Mouse (Mus musculus) midbrain, embryonic 13.5 days (tissue): ENCODE results near the gene S100pbp. TPM values are rescaled to one million over a fixed set of nuclear protein-coding genes. Genes with fewer than 3 reads are reported as not detected.
A peak's percentile ranks its signal among the peaks of the same experiment; 100 is the strongest.
"Not testable (repeated sequence)": the region's sequence is repeated elsewhere in the genome, so short reads cannot be mapped to it uniquely, and the experiment has no call there.

Source experiments
- ATAC-seq: fragments of 200-750 bp; cut with Nextera tagmentation; 2 replicates; pipeline ENCODE4 v1.8.0; 2017; ENCODE audit warnings: mild to moderate bottlenecking, moderate TSS enrichment, moderate library complexity
- H3K27ac ChIP-seq: fragments of 300-500 bp; sonication (generic); 2 replicates; pipeline ENCODE4 v1.5.1; 2015; ENCODE audit warnings: inconsistent platforms, mild to moderate bottlenecking, moderate library complexity
- H3K27me3 ChIP-seq: fragments of 300-500 bp; sonication (generic); 2 replicates; pipeline ENCODE4 v1.6.1; 2015; ENCODE audit warnings: mild to moderate bottlenecking, inconsistent platforms
- H3K36me3 ChIP-seq: fragments of 300-500 bp; sonication (generic); 2 replicates; pipeline ENCODE4 v1.6.1; 2015; ENCODE audit warnings: mild to moderate bottlenecking, inconsistent platforms
- H3K4me1 ChIP-seq: fragments of 300-500 bp; sonication (generic); replicated peaks from 2 replicates; pipeline ENCODE4 v1.6.1; 2015; ENCODE audit warnings: inconsistent platforms
- H3K4me2 ChIP-seq: fragments of 300-500 bp; sonication (generic); replicated peaks from 2 replicates; pipeline ENCODE4 v1.6.1; 2015; ENCODE audit warnings: moderate library complexity, mild to moderate bottlenecking, inconsistent platforms
- H3K4me3 ChIP-seq: fragments of 300-500 bp; sonication (generic); replicated peaks from 2 replicates; pipeline ENCODE4 v1.5.1; 2015; ENCODE audit warnings: mild to moderate bottlenecking, inconsistent platforms
- H3K9ac ChIP-seq: fragments of 300-500 bp; sonication (generic); replicated peaks from 2 replicates; pipeline ENCODE4 v1.6.1; 2015; ENCODE audit warnings: mild to moderate bottlenecking, inconsistent platforms
- H3K9me3 ChIP-seq: fragments of 300-500 bp; sonication (generic); 2 replicates; pipeline ENCODE4 v1.6.1; 2016; ENCODE audit warnings: mild to moderate bottlenecking, inconsistent platforms
- WGBS: fragments of 180-500 bp; shearing (Covaris S2); methylation state at CpG from one replicate; pipeline ENCODE4 v1.1.7; 2015; 5-methylcytosine and 5-hydroxymethylcytosine counted together
- polyA plus RNA-seq: library from polyadenylated mRNA; unstranded; fragments of >200 nt; fragmentation: Nextera tagmentation; extraction: Ambion mirVana; gene quantifications from 2 replicates; pipeline ENCODE4 v1.2.1, GENCODE M21; 2015

The S100pbp gene
- polyA plus RNA-seq, 1 experiment from 2014 or later, result 19.9 TPM

DNA sequence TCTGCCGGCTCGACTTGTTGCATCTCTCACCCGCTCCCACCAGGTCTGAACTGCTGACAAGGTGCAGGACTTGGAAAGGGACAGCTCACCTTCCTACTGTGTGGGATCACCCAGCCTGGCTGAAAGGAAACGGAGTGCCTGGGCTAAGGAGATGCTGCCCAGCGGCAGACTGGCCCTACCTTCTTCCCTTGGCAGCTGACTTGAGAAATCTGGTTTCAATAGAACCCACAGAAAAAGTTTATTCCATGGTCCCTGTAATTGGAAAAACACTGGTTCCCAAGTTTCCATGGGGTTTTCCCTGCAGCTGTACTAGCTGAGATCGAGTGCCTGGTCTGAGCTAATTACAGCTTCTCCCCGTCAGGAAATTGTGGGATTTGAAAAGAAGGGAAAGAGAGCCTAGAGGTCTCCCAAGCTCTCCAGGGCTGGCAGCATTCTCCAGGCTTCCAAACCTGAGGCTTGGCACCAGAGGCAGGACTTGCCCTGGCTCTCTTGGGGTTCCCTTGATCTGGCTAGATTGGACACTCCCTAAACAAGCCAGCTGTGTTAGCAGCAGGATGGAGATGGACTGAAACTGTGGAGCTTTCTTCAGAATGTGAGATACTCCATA lies 29.1 kb upstream of the S100pbp start:
- Histone ChIP-seq H3K9me3 (no peaks in the 10 kb centered on the region), H3K27ac (no peak overlapping the region), H3K36me3 (peaks cover 93% of the 10 kb centered on the region), H3K9ac (no peak overlapping the region), H3K27me3 (no peaks in the 10 kb centered on the region), H3K4me3 (no peak overlapping the region), H3K4me2 (no peak overlapping the region), H3K4me1 (peaks cover 13% of the 10 kb centered on the region)
- no peak for ATAC-seq
- WGBS, result 83% methylated on average over 7 of the region's 7 CpGs

GRCm38 (mm10) chr4:129212486-129212885 lies 23.0 kb upstream of the S100pbp start:
- not testable (repeated sequence) for H3K27me3 ChIP-seq, H3K4me1 ChIP-seq, H3K9ac ChIP-seq, ATAC-seq, H3K4me2 ChIP-seq, H3K9me3 ChIP-seq, H3K4me3 ChIP-seq, H3K27ac ChIP-seq
- H3K36me3 ChIP-seq, result peaks cover 92% of the 10 kb centered on the region
- WGBS, result 69% methylated on average over 3 of the region's 3 CpGs

DNA sequence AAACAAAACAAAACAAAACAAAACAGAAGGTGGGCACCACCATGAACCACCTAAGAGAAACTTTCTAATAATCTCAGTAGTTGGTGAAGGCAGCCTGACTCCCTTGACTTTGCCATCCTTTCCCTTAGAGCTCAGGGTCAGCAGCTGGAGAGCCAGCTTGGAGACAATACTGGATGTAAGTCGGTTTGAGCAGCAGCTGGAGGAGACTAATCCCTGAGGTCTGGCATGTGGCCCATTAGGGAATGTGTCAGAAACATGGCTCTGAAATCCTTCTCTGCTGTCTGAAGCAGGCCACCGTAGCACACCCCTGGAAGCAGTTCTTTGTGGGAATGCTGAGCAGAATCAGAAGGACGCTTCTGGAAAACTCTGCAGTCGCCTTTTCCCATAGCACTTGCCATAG lies 21.9 kb upstream of the S100pbp start:
- Histone ChIP-seq H3K27ac (no peak overlapping the region), H3K9ac (no peak overlapping the region), H3K27me3 (no peaks in the 10 kb centered on the region), H3K4me1 (no peaks in the 10 kb centered on the region), H3K9me3 (no peaks in the 10 kb centered on the region), H3K4me2 (no peak overlapping the region), H3K36me3 (peaks cover 92% of the 10 kb centered on the region), H3K4me3 (no peak overlapping the region)
- no peak for ATAC-seq
- 83% methylated on average over 4 of the region's 4 CpGs for WGBS

GRCm38 (mm10) chr4:129209504-129209903 lies 20.0 kb upstream of the S100pbp start:
- H3K9me3 ChIP-seq, result no peaks in the 10 kb centered on the region
- no peak overlapping the region for H3K4me2 ChIP-seq
- H3K4me3 ChIP-seq, result no peak overlapping the region
- H3K27me3 ChIP-seq, result no peaks in the 10 kb centered on the region
- H3K36me3 ChIP-seq, result peaks cover 92% of the 10 kb centered on the region
- no peak overlapping the region for H3K9ac ChIP-seq
- no peak for ATAC-seq
- H3K27ac ChIP-seq, result no peak overlapping the region
- WGBS, result 61% methylated on average over 7 of the region's 7 CpGs
- H3K4me1 ChIP-seq, result no peaks in the 10 kb centered on the region

- no peak overlapping the region for H3K4me2 ChIP-seq
- peaks cover 93% of the 10 kb centered on the region for H3K36me3 ChIP-seq
- H3K27me3 ChIP-seq, result no peaks in the 10 kb centered on the region
- H3K27ac ChIP-seq, result no peak overlapping the region
- H3K4me1 ChIP-seq, result no peaks in the 10 kb centered on the region
- H3K9me3 ChIP-seq, result no peaks in the 10 kb centered on the region
- no peak overlapping the region for H3K4me3 ChIP-seq
- ATAC-seq, result no peak
- H3K9ac ChIP-seq, result no peak overlapping the region
- 95% methylated on average over 8 of the region's 8 CpGs for WGBS
Observed at GRCm38 (mm10) chr4:129206792-129207191, 17.3 kb upstream of the S100pbp start.

DNA sequence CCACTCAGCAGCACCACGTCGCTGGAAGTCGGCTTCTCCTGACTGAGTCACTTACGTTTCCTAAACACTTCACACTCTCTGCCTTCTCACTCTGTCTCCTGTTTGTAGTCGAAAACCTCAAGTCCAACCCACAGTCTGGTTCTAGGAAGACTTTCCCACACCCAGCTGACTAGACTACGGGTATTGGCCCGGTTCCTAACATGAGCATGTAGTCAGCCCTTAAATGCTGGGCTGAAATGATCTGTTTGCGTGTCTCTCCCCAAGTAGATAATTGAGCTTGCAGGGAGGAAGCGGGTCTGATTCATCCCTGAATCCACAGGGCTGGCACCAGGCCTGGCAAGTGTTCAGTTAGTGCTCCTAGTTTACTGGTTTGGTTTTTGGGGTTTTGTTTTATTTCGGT lies 15.1 kb upstream of the S100pbp start:
- no peak for ATAC-seq
- Histone ChIP-seq H3K9ac (no peak overlapping the region), H3K4me1 (no peaks in the 10 kb centered on the region), H3K27ac (no peak overlapping the region), H3K9me3 (no peaks in the 10 kb centered on the region), H3K27me3 (no peaks in the 10 kb centered on the region), H3K4me3 (no peak overlapping the region), H3K4me2 (no peak overlapping the region), H3K36me3 (peaks cover 93% of the 10 kb centered on the region)
- WGBS, result 96% methylated on average over 10 of the region's 10 CpGs

- no peak overlapping the region for H3K9ac ChIP-seq
- WGBS, result 99% methylated on average over 6 of the region's 6 CpGs
- H3K27me3 ChIP-seq, result no peaks in the 10 kb centered on the region
- ATAC-seq, result no peak
- no peaks in the 10 kb centered on the region for H3K9me3 ChIP-seq
- H3K4me1 ChIP-seq, result no peaks in the 10 kb centered on the region
- H3K4me2 ChIP-seq, result no peak overlapping the region
- no peak overlapping the region for H3K4me3 ChIP-seq
- H3K36me3 ChIP-seq, result peaks cover 75% of the 10 kb centered on the region
- no peak overlapping the region for H3K27ac ChIP-seq
Observed at GRCm38 (mm10) chr4:129197514-129197913, 8.0 kb upstream of the S100pbp start.

DNA sequence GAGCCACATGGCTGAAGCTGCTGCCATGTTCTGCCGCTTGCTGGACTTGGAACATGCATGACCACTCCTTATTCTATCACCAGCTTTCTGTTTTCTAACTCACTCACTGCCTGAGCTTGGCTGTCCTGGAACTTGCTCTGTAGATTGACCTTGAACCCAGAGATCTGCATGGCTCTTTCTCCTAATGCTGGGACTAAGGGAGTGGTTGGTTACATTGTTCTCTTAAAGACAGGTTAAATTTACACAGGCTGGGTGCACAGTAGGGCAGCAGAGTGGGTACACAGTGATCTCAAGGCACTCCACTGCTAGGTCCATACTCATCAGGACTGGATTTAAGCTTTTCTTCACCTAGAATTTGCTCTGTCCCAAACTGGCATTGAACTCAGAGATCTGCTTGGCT lies 4.8 kb upstream of the S100pbp start:
- H3K4me2 ChIP-seq, result no peak overlapping the region
- H3K9ac ChIP-seq, result no peak overlapping the region
- peaks cover 48% of the 10 kb centered on the region for H3K36me3 ChIP-seq
- no peaks in the 10 kb centered on the region for H3K27me3 ChIP-seq
- ATAC-seq, result no peak
- no peaks in the 10 kb centered on the region for H3K9me3 ChIP-seq
- H3K4me3 ChIP-seq, result no peak overlapping the region
- 92% methylated on average over 1 of the region's 1 CpGs for WGBS
- peaks cover 21% of the 10 kb centered on the region for H3K4me1 ChIP-seq
- no peak overlapping the region for H3K27ac ChIP-seq

GRCm38 (mm10) chr4:129191691-129192090 lies 2.2 kb upstream of the S100pbp start:
- H3K27me3 ChIP-seq, result no peaks in the 10 kb centered on the region
- 0 out of 2 replicates have a peak overlapping the region, but pooled peaks have one; percentile 11 for H3K4me2 ChIP-seq
- peaks cover 35% of the 10 kb centered on the region for H3K4me1 ChIP-seq
- 81% methylated on average over 5 of the region's 5 CpGs for WGBS
- H3K9ac ChIP-seq, result peak overlapping the region; percentile 49; the same call in 1 of the 2 replicates
- peaks cover 30% of the 10 kb centered on the region for H3K36me3 ChIP-seq
- H3K27ac ChIP-seq, result no peak overlapping the region
- H3K9me3 ChIP-seq, result no peaks in the 10 kb centered on the region
- no peak overlapping the region for H3K4me3 ChIP-seq
- ATAC-seq, result no peak

GRCm38 (mm10) chr4:129190538-129190937 lies 1.0 kb upstream of the S100pbp start:
- Histone ChIP-seq H3K36me3 (peaks cover 18% of the 10 kb centered on the region), H3K9ac (peak overlapping the region; percentile 82), H3K27ac (peak overlapping the region; percentile 88), H3K9me3 (no peaks in the 10 kb centered on the region), H3K4me2 (peak overlapping the region; percentile 93), H3K4me3 (peak overlapping the region; percentile 79), H3K4me1 (peaks cover 35% of the 10 kb centered on the region), H3K27me3 (no peaks in the 10 kb centered on the region)
- WGBS, result 4% methylated on average over 12 of the region's 12 CpGs
- no peak for ATAC-seq

GRCm38 (mm10) chr4:129188803-129189541 lies 555 bp downstream of the S100pbp start:
- peak overlapping the region; percentile 93 for H3K4me2 ChIP-seq
- peaks cover 3% of the 10 kb centered on the region; the same call in 1 of the 2 replicates for H3K36me3 ChIP-seq
- peak; percentile 66 for ATAC-seq
- no peaks in the 10 kb centered on the region for H3K9me3 ChIP-seq
- H3K27ac ChIP-seq, result peak overlapping the region; percentile 88
- WGBS, result under 1% methylated on average over 35 of the region's 74 CpGs
- peak overlapping the region; percentile 79 for H3K4me3 ChIP-seq
- no peaks in the 10 kb centered on the region for H3K27me3 ChIP-seq
- H3K9ac ChIP-seq, result peak overlapping the region; percentile 79
- H3K4me1 ChIP-seq, result peaks cover 35% of the 10 kb centered on the region

- no peak for ATAC-seq
- Histone ChIP-seq H3K27ac (no peak overlapping the region), H3K36me3 (no peaks in the 10 kb centered on the region), H3K4me3 (peak overlapping the region; percentile 79), H3K9ac (peak overlapping the region; percentile 79), H3K4me2 (peak overlapping the region; percentile 93), H3K27me3 (no peaks in the 10 kb centered on the region), H3K4me1 (peaks cover 35% of the 10 kb centered on the region), H3K9me3 (no peaks in the 10 kb centered on the region)
- WGBS, result 43% methylated on average over 5 of the region's 5 CpGs
Observed at GRCm38 (mm10) chr4:129188041-129188659, 1.4 kb downstream of the S100pbp start.
